Mouse (Mus musculus) intestine, embryonic 14.5 days (tissue): ENCODE measurements around the gene Rcc1l. TPM values are rescaled to one million over a fixed set of nuclear protein-coding genes. Genes with fewer than 3 reads are reported as not detected.

Experiments used
- ATAC-seq: fragments of 200-750 bp; cut with Nextera tagmentation; replicated peaks from 2 replicates; pipeline ENCODE4 v1.8.0; 2017; ENCODE audit warnings: low read depth, moderate number of reproducible peaks, moderate TSS enrichment, moderate library complexity; ENCODE audit not compliant: low FRiP score, low TSS enrichment
- DNase-seq: peaks from one replicate; pipeline ENCODE4 v3.0.0-alpha.2; 2018; ENCODE audit warnings: low spot score
- H3K27ac ChIP-seq: fragments of 300-500 bp; sonication (generic); 2 replicates; pipeline ENCODE4 v1.5.1; 2014; ENCODE audit warnings: low read depth, mild to moderate bottlenecking, control low read depth
- H3K27me3 ChIP-seq: fragments of 300-500 bp; sonication (generic); replicated peaks from 2 replicates; pipeline ENCODE4 v1.6.1; 2014; ENCODE audit warnings: low read length, control low read depth; ENCODE audit not compliant: control insufficient read depth, insufficient read depth
- H3K36me3 ChIP-seq: fragments of 300-500 bp; sonication (generic); 2 replicates; pipeline ENCODE4 v1.6.1; 2014; ENCODE audit warnings: low read length, control low read depth; ENCODE audit not compliant: control insufficient read depth, insufficient read depth
- H3K4me1 ChIP-seq: fragments of 300-500 bp; sonication (generic); replicated peaks from 2 replicates; pipeline ENCODE4 v1.6.1; 2014; ENCODE audit warnings: low read length, control low read depth, mixed read lengths; ENCODE audit not compliant: control insufficient read depth, insufficient read depth
- H3K4me2 ChIP-seq: fragments of 300-500 bp; sonication (generic); 2 replicates; pipeline ENCODE4 v1.6.1; 2014; ENCODE audit warnings: low read length
- H3K4me3 ChIP-seq: fragments of 300-500 bp; sonication (generic); 2 replicates; pipeline ENCODE4 v1.5.1; 2014; ENCODE audit warnings: low read depth, low read length, control low read depth, mixed read lengths
- H3K9ac ChIP-seq: fragments of 300-500 bp; sonication (generic); 2 replicates; pipeline ENCODE4 v1.6.1; 2014; ENCODE audit warnings: mild to moderate bottlenecking, low read length
- H3K9me3 ChIP-seq: fragments of 300-500 bp; sonication (generic); 2 replicates; pipeline ENCODE4 v1.6.1; 2016; ENCODE audit warnings: low read length, control low read depth; ENCODE audit not compliant: control insufficient read depth
- WGBS: fragments of 180-500 bp; shearing (Covaris S2); extraction: QIAGEN DNeasy Blood & Tissue Kit; methylation state at CpG from one replicate; pipeline ENCODE4 v1.1.7; 2014; 5-methylcytosine and 5-hydroxymethylcytosine counted together
- polyA plus RNA-seq: library from polyadenylated mRNA; unstranded; fragments of >200 nt; fragmentation: Nextera tagmentation; extraction: Ambion mirVana; gene quantifications from 2 replicates; pipeline ENCODE4 v1.2.1, GENCODE M21; 2014

Gene Rcc1l
- polyA plus RNA-seq, 1 experiment from 2014 or later: 32.5 TPM

DNA sequence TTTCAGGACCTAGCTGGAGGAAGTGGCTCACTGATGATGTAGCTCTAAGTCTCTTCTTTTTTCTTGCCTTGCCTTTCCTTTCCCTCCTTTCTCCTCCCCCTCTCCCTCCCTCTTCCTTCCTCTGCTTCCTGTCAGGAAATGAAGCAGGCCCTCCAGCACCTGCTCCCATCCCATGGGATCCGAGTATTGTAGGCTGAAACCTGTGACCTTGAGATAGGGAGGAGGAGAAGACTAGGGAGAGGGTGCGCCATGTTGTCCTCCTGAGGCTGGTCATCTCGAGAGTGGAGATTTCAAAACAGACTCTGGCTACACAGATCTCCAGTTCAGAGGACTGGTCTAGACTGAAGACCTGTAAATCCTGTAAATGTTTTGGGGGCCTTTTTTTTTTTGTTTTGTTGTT, 5.6 kb upstream of the Rcc1l start:
- H3K4me2 ChIP-seq: 0 out of 2 replicates have a peak overlapping the region, but pooled peaks have one; percentile 83
- no peak for DNase-seq
- no peak for ATAC-seq

DNA sequence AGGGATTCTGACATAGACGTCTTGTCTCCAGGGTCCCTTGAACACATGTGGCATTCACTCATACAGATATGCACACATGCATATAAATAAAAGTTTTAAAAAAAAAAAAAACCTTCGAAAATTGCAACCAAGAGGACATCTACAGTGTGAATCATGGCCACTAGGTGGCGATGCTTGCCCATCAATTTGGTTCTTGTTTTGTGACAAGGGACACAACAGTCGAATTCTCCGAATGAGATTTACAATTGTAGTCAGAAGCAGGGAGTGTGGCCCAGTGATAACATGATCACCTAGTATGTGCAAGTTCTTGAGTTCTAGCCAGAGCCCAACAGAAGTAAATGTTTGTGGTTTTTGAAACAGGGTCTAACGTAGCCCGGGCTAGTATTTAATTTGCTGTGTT, 3.3 kb upstream of the Rcc1l start:
- Histone ChIP-seq H3K9ac (no peak overlapping the region), H3K4me1 (peaks cover 25% of the 10 kb centered on the region), H3K27ac (no peak overlapping the region), H3K4me2 (no peak overlapping the region), H3K4me3 (no peak overlapping the region), H3K9me3 (no peaks in the 10 kb centered on the region), H3K36me3 (no peaks in the 10 kb centered on the region), H3K27me3 (no peaks in the 10 kb centered on the region)
- WGBS: 24% methylated on average over 7 of the region's 7 CpGs
- DNase-seq (peak; percentile 93), ATAC-seq (no peak)

More for the DNA sequence above, 5.6 kb upstream of the Rcc1l start:
- H3K27ac ChIP-seq: no peak overlapping the region
- no peak overlapping the region for H3K4me3 ChIP-seq
- H3K27me3 ChIP-seq: no peaks in the 10 kb centered on the region
- no peaks in the 10 kb centered on the region for H3K36me3 ChIP-seq
- H3K9ac ChIP-seq: no peak overlapping the region
- H3K4me1 ChIP-seq: peaks cover 17% of the 10 kb centered on the region
- no peaks in the 10 kb centered on the region for H3K9me3 ChIP-seq
- 60% methylated on average over 3 of the region's 3 CpGs for WGBS

DNA sequence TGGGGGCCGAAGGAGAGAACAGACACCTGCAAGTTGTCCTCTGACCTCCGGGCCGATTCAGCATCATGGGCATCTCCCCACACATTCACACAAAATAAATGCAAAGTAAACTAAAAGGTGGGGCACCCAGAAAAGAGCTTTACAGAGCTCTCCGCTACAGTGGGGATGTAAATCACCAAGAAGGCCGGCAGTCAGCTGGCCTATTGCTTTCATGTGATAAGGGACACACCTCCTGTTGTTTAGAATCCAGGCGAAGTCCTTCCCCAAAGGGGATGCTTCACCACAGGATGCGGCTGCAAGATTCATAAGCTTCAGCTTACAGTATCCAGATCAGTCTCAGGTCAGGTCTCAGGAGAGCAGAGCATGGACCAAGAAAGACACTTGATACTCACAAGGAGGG, 2.0 kb upstream of the Rcc1l start:
- ATAC-seq (no peak), DNase-seq (no peak)
- Histone ChIP-seq H3K36me3 (no peaks in the 10 kb centered on the region), H3K4me1 (peaks cover 25% of the 10 kb centered on the region), H3K9ac (no peak overlapping the region), H3K9me3 (no peaks in the 10 kb centered on the region), H3K27me3 (no peaks in the 10 kb centered on the region), H3K4me3 (no peak overlapping the region), H3K4me2 (no peak overlapping the region), H3K27ac (no peak overlapping the region)
- 68% methylated on average over 7 of the region's 7 CpGs for WGBS

DNA sequence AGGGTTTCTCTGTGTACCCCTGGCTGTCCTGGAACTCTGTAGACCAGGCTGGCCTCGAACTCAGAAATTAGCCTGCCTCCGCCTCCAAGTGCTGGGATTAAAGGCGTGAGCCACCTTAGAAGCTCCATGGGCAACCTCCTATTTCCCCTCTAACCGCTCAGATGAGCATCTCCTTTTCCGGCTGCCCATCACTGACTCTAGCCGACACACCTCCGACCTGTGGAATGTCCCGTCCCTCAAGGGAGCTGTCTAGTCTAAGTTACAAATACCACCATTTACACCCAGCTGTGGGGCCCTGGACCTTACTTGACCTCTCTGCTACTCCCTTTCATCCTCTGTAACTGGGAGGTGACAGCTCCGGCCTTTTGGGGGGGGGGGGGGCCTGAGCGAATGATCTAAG, 878 bp downstream of the Rcc1l start:
- 11% methylated on average over 10 of the region's 10 CpGs for WGBS
- ATAC-seq (no peak; the same call in 1 of the 2 replicates), DNase-seq (peak; percentile 56)

DNA sequence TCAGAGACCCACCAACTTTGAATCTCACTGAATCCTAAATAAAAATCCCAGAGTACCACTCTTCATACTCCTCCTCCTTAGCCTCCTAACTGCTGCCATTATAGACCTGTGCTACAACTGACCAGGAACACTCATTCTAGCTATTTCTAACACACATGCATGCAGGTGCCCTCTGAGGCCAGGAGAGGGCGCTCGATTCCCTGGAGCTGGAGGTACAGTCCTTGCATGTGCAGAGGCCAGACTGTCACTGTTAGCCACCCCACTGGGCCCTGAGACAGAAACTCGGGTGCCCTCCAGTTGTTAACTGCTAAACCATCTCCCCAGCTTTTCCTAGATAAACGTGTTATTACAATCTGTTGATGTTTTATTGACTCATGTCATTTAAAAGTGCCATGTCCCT, 3.4 kb downstream of the Rcc1l start:
- peaks cover 10% of the 10 kb centered on the region for H3K4me1 ChIP-seq
- no peak overlapping the region for H3K4me2 ChIP-seq
- DNase-seq (no peak), ATAC-seq (no peak)
- H3K27ac ChIP-seq: no peak overlapping the region
- WGBS: 38% methylated on average over 4 of the region's 4 CpGs
- no peaks in the 10 kb centered on the region for H3K9me3 ChIP-seq
- H3K27me3 ChIP-seq: no peaks in the 10 kb centered on the region
- H3K36me3 ChIP-seq: peaks cover 29% of the 10 kb centered on the region
- H3K9ac ChIP-seq: no peak overlapping the region
- H3K4me3 ChIP-seq: no peak overlapping the region

More for the DNA sequence above, 878 bp downstream of the Rcc1l start:
- Histone ChIP-seq H3K4me1 (peaks cover 10% of the 10 kb centered on the region), H3K27ac (peak overlapping the region; percentile 83; the same call in 1 of the 2 replicates), H3K4me2 (peak overlapping the region; percentile 88), H3K4me3 (peak overlapping the region; percentile 92), H3K27me3 (no peaks in the 10 kb centered on the region), H3K36me3 (peaks cover 16% of the 10 kb centered on the region), H3K9me3 (no peaks in the 10 kb centered on the region), H3K9ac (peak overlapping the region; percentile 86)

DNA sequence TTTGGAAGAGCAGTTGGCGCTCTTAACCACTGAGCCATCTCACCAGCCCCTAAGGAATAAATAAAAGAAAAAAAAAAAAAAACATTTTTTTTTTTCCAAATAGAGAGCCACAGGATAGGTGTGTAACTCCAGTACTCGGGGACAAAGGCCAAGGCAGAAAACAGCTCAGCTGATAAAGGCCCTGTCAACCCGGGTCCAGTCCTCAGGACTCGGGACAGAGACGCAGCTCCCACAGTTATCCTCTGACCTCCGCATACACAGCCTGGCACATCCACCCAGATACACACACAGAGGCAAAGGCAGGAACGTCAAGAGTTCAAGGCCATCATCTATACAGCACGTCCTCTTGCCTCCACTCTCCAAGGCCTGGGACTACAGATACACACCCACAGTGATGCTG, 6.4 kb downstream of the Rcc1l start:
- peaks cover 53% of the 10 kb centered on the region for H3K36me3 ChIP-seq
- no peak overlapping the region for H3K27ac ChIP-seq
- DNase-seq (no peak), ATAC-seq (no peak)
- WGBS: 94% methylated on average over 8 of the region's 8 CpGs
- no peak overlapping the region for H3K4me3 ChIP-seq
- no peaks in the 10 kb centered on the region for H3K9me3 ChIP-seq
- H3K9ac ChIP-seq: no peak overlapping the region
- H3K4me1 ChIP-seq: peaks cover 5% of the 10 kb centered on the region
- H3K27me3 ChIP-seq: no peaks in the 10 kb centered on the region
- no peak overlapping the region for H3K4me2 ChIP-seq

DNA sequence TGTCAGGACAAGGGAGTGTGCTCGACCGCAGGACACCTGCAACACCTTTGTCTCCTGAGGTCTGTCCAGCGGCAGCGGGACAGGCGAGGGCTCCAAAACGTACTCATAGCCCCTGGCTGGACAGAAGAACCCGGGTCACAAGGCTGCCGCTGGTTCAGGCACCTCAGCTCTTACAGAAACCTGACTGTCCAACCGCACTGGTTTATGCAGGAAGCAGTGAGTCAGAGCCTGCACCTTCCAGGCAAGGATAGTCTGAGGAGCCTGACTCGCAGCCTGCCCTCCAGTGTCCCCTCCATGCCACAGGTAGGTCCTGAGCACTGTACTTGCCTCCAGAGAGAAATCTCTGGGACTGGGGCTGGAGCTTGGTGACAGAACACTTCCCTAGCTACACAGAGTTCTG, 7.3 kb downstream of the Rcc1l start:
- peaks cover 58% of the 10 kb centered on the region for H3K36me3 ChIP-seq
- no peak for DNase-seq
- no peak overlapping the region for H3K27ac ChIP-seq
- ATAC-seq: no peak
- no peak overlapping the region for H3K9ac ChIP-seq
- H3K4me1 ChIP-seq: no peaks in the 10 kb centered on the region
- no peaks in the 10 kb centered on the region for H3K9me3 ChIP-seq
- no peak overlapping the region for H3K4me2 ChIP-seq
- 91% methylated on average over 10 of the region's 10 CpGs for WGBS
- H3K4me3 ChIP-seq: no peak overlapping the region
- no peaks in the 10 kb centered on the region for H3K27me3 ChIP-seq

DNA sequence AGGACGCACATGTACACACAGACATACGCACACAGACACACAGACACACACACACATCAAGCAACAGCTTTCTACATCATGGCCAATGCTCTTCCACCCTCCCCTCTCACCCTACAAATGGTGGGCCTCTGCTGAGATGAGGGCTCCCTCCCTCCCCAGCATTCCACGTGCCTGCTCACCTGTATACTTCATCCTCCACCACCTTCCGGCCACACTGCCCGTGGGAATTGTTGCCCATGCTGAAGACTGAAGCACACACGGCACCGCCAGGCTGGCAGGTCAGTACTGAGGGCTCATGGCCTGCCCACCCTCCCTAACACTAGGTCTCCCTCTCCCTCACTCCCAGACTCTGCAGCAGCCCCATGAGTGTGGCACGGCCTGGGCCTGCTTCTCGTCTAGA, 8.5 kb downstream of the Rcc1l start:
- H3K9ac ChIP-seq: no peak overlapping the region
- DNase-seq: no peak
- WGBS: 84% methylated on average over 9 of the region's 9 CpGs
- H3K4me3 ChIP-seq: no peak overlapping the region
- no peaks in the 10 kb centered on the region for H3K4me1 ChIP-seq
- no peak for ATAC-seq
- H3K27me3 ChIP-seq: no peaks in the 10 kb centered on the region
- no peak overlapping the region for H3K4me2 ChIP-seq
- H3K36me3 ChIP-seq: peaks cover 67% of the 10 kb centered on the region
- H3K9me3 ChIP-seq: no peaks in the 10 kb centered on the region
- H3K27ac ChIP-seq: no peak overlapping the region

DNA sequence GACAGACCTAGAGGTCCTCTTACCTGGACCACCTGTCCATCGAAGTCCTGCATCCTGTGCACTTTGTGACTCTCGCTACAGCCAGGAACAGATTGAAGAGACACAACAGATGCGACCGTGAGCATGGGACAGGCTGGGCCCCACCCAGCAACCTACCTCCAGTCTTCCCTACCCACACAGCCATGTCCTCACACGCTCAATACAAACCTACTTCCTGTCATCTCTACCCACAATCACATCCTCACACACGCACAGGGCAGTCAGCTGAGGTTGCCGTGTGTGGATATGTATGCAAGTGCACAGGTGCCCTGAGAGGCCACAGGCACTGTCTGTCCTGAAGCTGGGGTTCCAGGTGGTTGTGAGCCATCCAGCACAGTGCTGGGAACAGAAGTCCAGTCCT, 9.9 kb downstream of the Rcc1l start:
- H3K4me2 ChIP-seq: no peak overlapping the region
- H3K27me3 ChIP-seq: no peaks in the 10 kb centered on the region
- H3K4me3 ChIP-seq: no peak overlapping the region
- 87% methylated on average over 7 of the region's 7 CpGs for WGBS
- H3K27ac ChIP-seq: no peak overlapping the region
- H3K4me1 ChIP-seq: no peaks in the 10 kb centered on the region
- no peak overlapping the region for H3K9ac ChIP-seq
- no peak for ATAC-seq
- H3K36me3 ChIP-seq: peaks cover 74% of the 10 kb centered on the region
- H3K9me3 ChIP-seq: no peaks in the 10 kb centered on the region
- no peak for DNase-seq
